Mouse (Mus musculus) CH12.LX (cell line): ENCODE measurements around the gene Taf5l. TPM values are rescaled to one million over a fixed set of nuclear protein-coding genes. Genes with fewer than 3 reads are reported as not detected.

Experiments
- DNase-seq: peaks from one replicate; pipeline ENCODE4 v3.0.0-alpha.2; 2013; ENCODE audit errors: extremely low read depth
- H3K27ac ChIP-seq: 2 replicates; pipeline ENCODE4 v1.5.1; 2012; ENCODE audit warnings: low read depth, mild to moderate bottlenecking, control low read depth, moderate library complexity; ENCODE audit not compliant: insufficient read depth
- H3K27me3 ChIP-seq: replicated peaks from 2 replicates; pipeline ENCODE3; 2012; ENCODE audit warnings: inconsistent platforms
- H3K36me3 ChIP-seq, 2 experiments: replicated peaks in 1 of 2; 2 replicates each; pipeline versions ENCODE3 to v1.6.1; 2012; ENCODE audit warnings: inconsistent platforms in 1 of 2, low read length in 1 of 2, mild to moderate bottlenecking in 1 of 2, mixed read lengths in 1 of 2, moderate library complexity in 1 of 2; ENCODE audit not compliant: control insufficient read depth in 1 of 2, insufficient read depth in 1 of 2
- H3K4me1 ChIP-seq, 2 experiments: 2 replicates each; pipeline ENCODE4 v1.6.1; 2012; ENCODE audit warnings: inconsistent platforms in 1 of 2, moderate library complexity in 1 of 2; ENCODE audit not compliant: insufficient read depth in 2 of 2, control insufficient read depth in 1 of 2
- H3K4me2 ChIP-seq: 2 replicates; pipeline ENCODE4 v1.6.1; 2012; ENCODE audit warnings: low read depth, mild to moderate bottlenecking, control low read depth; ENCODE audit not compliant: poor library complexity, insufficient read depth, severe bottlenecking
- H3K4me3 ChIP-seq, 3 experiments: fragments of 150-350 bp in 1 of 3; sonication (generic) in 1 of 3; replicated peaks in 1 of 3; 2 replicates each; pipeline versions ENCODE3 to v1.5.1; 2011 to 2012; ENCODE audit warnings: low read depth in 2 of 3, low read length in 2 of 3, mild to moderate bottlenecking in 2 of 3, moderate library complexity in 2 of 3, control low read depth in 1 of 3, improper control_type of control experiment in 1 of 3, inconsistent platforms in 1 of 3, mixed read lengths in 1 of 3; ENCODE audit not compliant: poor library complexity in 1 of 3
- H3K79me2 ChIP-seq: replicated peaks from 2 replicates; pipeline ENCODE4 v1.6.1; 2012; ENCODE audit warnings: mild to moderate bottlenecking, moderate library complexity; ENCODE audit not compliant: control insufficient read depth, poor library complexity, insufficient read depth, severe bottlenecking; ENCODE audit errors: extremely low read depth
- H3K9ac ChIP-seq: 2 replicates; pipeline ENCODE4 v1.6.1; 2012; ENCODE audit warnings: low read depth, mild to moderate bottlenecking, control low read depth, moderate library complexity; ENCODE audit not compliant: insufficient read depth
- H3K9me3 ChIP-seq: replicated peaks from 2 replicates; pipeline ENCODE3; 2012; ENCODE audit warnings: low read length, inconsistent platforms, mixed read lengths
- BHLHE40 ChIP-seq: IDR thresholded peaks from 2 replicates; pipeline ENCODE4 v1.6.1; 2011; ENCODE audit warnings: mild to moderate bottlenecking, low read depth, low read length, improper control_type of control experiment
- CHD1 ChIP-seq: IDR thresholded peaks from 2 replicates; pipeline ENCODE4 v1.6.1; 2012; ENCODE audit warnings: low read depth, low read length, improper control_type of control experiment, inconsistent platforms
- CHD2 ChIP-seq: IDR thresholded peaks from 2 replicates; pipeline ENCODE4 v1.6.1; 2011; ENCODE audit warnings: low read length, improper control_type of control experiment
- CTCF ChIP-seq, 2 experiments: IDR thresholded peaks in 1 of 2; conservative IDR thresholded peaks in 1 of 2; 2 replicates each; pipeline ENCODE4 v1.5.1; 2011 to 2012; ENCODE audit warnings: low read depth in 2 of 2, low read length in 2 of 2, improper control_type of control experiment in 1 of 2, inconsistent platforms in 1 of 2, mild to moderate bottlenecking in 1 of 2, moderate library complexity in 1 of 2
- E2F4 ChIP-seq: IDR thresholded peaks from 2 replicates; pipeline ENCODE4 v1.6.1; 2011; ENCODE audit warnings: low read depth, low read length, improper control_type of control experiment; ENCODE audit not compliant: insufficient replicate concordance
- ELF1 ChIP-seq: IDR thresholded peaks from 2 replicates; pipeline ENCODE4 v1.6.1; 2014; ENCODE audit warnings: low read depth, mild to moderate bottlenecking, inconsistent platforms, low read length, improper control_type of control experiment
- EP300 ChIP-seq: IDR thresholded peaks from 2 replicates; pipeline ENCODE4 v1.6.1; 2011; ENCODE audit warnings: low read length, improper control_type of control experiment
- ETS1 ChIP-seq: conservative IDR thresholded peaks from 2 replicates; pipeline ENCODE4 v1.6.1; 2012; ENCODE audit warnings: low read depth, mild to moderate bottlenecking, inconsistent platforms, low read length, improper control_type of control experiment, moderate library complexity
- GABPA ChIP-seq: IDR thresholded peaks from 2 replicates; pipeline ENCODE4 v1.6.1; 2012; ENCODE audit warnings: low read depth, low read length, improper control_type of control experiment, inconsistent platforms; ENCODE audit not compliant: insufficient replicate concordance
- HCFC1 ChIP-seq: IDR thresholded peaks from 2 replicates; pipeline ENCODE4 v1.6.1; 2012; ENCODE audit warnings: low read depth, mild to moderate bottlenecking, inconsistent platforms, low read length, improper control_type of control experiment
- IRF4 ChIP-seq: IDR thresholded peaks from 2 replicates; pipeline ENCODE4 v1.6.1; 2014; ENCODE audit warnings: low read depth, mild to moderate bottlenecking, inconsistent platforms, low read length, improper control_type of control experiment
- JUN ChIP-seq: IDR thresholded peaks from 2 replicates; pipeline ENCODE4 v1.6.1; 2011; ENCODE audit warnings: low read depth, mild to moderate bottlenecking, low read length, improper control_type of control experiment, moderate library complexity; ENCODE audit not compliant: insufficient read depth
- JUND ChIP-seq: conservative IDR thresholded peaks from 2 replicates; pipeline ENCODE4 v1.6.1; 2011; ENCODE audit warnings: low read depth, low read length, improper control_type of control experiment
- KAT2A ChIP-seq: IDR thresholded peaks from 2 replicates; pipeline ENCODE4 v1.6.1; 2012; ENCODE audit warnings: low read length, improper control_type of control experiment, inconsistent platforms; ENCODE audit not compliant: insufficient replicate concordance
- MAFK ChIP-seq: IDR thresholded peaks from 2 replicates; pipeline ENCODE4 v1.6.1; 2011; ENCODE audit warnings: low read length, improper control_type of control experiment; ENCODE audit not compliant: insufficient replicate concordance
- MAX ChIP-seq: IDR thresholded peaks from 2 replicates; pipeline ENCODE4 v1.6.1; 2011; ENCODE audit warnings: low read length, improper control_type of control experiment
- MAZ ChIP-seq: IDR thresholded peaks from 2 replicates; pipeline ENCODE4 v1.6.1; 2012; ENCODE audit warnings: low read depth, mild to moderate bottlenecking, inconsistent platforms, low read length, improper control_type of control experiment, moderate library complexity
- MEF2A ChIP-seq: IDR thresholded peaks from 2 replicates; pipeline ENCODE4 v1.6.1; 2014; ENCODE audit warnings: low read depth, mild to moderate bottlenecking, inconsistent platforms, low read length, improper control_type of control experiment, borderline replicate concordance
- MXI1 ChIP-seq: IDR thresholded peaks from 2 replicates; pipeline ENCODE4 v1.6.1; 2011; ENCODE audit warnings: mild to moderate bottlenecking, low read depth, low read length, improper control_type of control experiment
- MYC ChIP-seq: IDR thresholded peaks from 2 replicates; pipeline ENCODE4 v1.6.1; 2011; ENCODE audit warnings: low read depth, mild to moderate bottlenecking, improper control_type of control experiment, low read length
- NELFE ChIP-seq: IDR thresholded peaks from 2 replicates; pipeline ENCODE4 v1.6.1; 2011; ENCODE audit warnings: low read depth, low read length, improper control_type of control experiment
- NRF1 ChIP-seq: IDR thresholded peaks from 2 replicates; pipeline ENCODE4 v1.6.1; 2014; ENCODE audit warnings: low read depth, mild to moderate bottlenecking, inconsistent platforms, low read length, improper control_type of control experiment, moderate library complexity
- PAX5 ChIP-seq: IDR thresholded peaks from 2 replicates; pipeline ENCODE4 v1.6.1; 2012; ENCODE audit warnings: low read length, inconsistent platforms, mixed read lengths
- POLR2A ChIP-seq: IDR thresholded peaks from 2 replicates; pipeline ENCODE4 v1.6.1; 2011; ENCODE audit warnings: low read depth, mild to moderate bottlenecking, improper control_type of control experiment, low read length
- POLR2AphosphoS2 ChIP-seq: IDR thresholded peaks from 2 replicates; pipeline ENCODE4 v1.6.1; 2011; ENCODE audit warnings: low read depth, low read length, improper control_type of control experiment
- RAD21 ChIP-seq: IDR thresholded peaks from 2 replicates; pipeline ENCODE4 v1.6.1; 2011; ENCODE audit warnings: low read depth, mild to moderate bottlenecking, low read length, improper control_type of control experiment, moderate library complexity
- RCOR1 ChIP-seq: conservative IDR thresholded peaks from 2 replicates; pipeline ENCODE4 v1.6.1; 2012; ENCODE audit warnings: low read depth, mild to moderate bottlenecking, inconsistent platforms, low read length, improper control_type of control experiment
- SIN3A ChIP-seq: IDR thresholded peaks from 2 replicates; pipeline ENCODE4 v1.6.1; 2012; ENCODE audit warnings: low read length, improper control_type of control experiment, inconsistent platforms
- SMC3 ChIP-seq: IDR thresholded peaks from 2 replicates; pipeline ENCODE4 v1.6.1; 2011; ENCODE audit warnings: low read depth, low read length, improper control_type of control experiment
- TBP ChIP-seq: conservative IDR thresholded peaks from 2 replicates; pipeline ENCODE4 v1.6.1; 2011; ENCODE audit warnings: low read depth, low read length, improper control_type of control experiment
- TCF12 ChIP-seq: IDR thresholded peaks from 2 replicates; pipeline ENCODE4 v1.6.1; 2014; ENCODE audit warnings: low read depth, mild to moderate bottlenecking, inconsistent platforms, low read length, improper control_type of control experiment
- UBTF ChIP-seq: IDR thresholded peaks from 2 replicates; pipeline ENCODE4 v1.6.1; 2012; ENCODE audit warnings: low read depth, mild to moderate bottlenecking, inconsistent platforms, low read length, improper control_type of control experiment, moderate library complexity
- USF1 ChIP-seq: IDR thresholded peaks from 2 replicates; pipeline ENCODE4 v1.6.1; 2014; ENCODE audit warnings: low read depth, mild to moderate bottlenecking, inconsistent platforms, low read length, improper control_type of control experiment
- USF2 ChIP-seq: conservative IDR thresholded peaks from 2 replicates; pipeline ENCODE4 v1.6.1; 2011; ENCODE audit warnings: low read depth, low read length, improper control_type of control experiment
- ZC3H11A ChIP-seq: IDR thresholded peaks from 2 replicates; pipeline ENCODE4 v1.6.1; 2012; ENCODE audit warnings: low read depth, mild to moderate bottlenecking, inconsistent platforms, low read length, improper control_type of control experiment
- ZKSCAN1 ChIP-seq: IDR thresholded peaks from 2 replicates; pipeline ENCODE4 v1.6.1; 2012; ENCODE audit warnings: low read depth, inconsistent platforms, low read length, improper control_type of control experiment, borderline replicate concordance
- ZMIZ1 ChIP-seq: IDR thresholded peaks from 2 replicates; pipeline ENCODE4 v1.6.1; 2012; ENCODE audit warnings: low read depth, mild to moderate bottlenecking, inconsistent platforms, low read length, improper control_type of control experiment
- ZNF384 ChIP-seq: IDR thresholded peaks from 2 replicates; pipeline ENCODE4 v1.6.1; 2012; ENCODE audit warnings: low read depth, low read length, improper control_type of control experiment, inconsistent platforms
- dilution Hi-C: fragments of 300-500 bp; cut with MboI; formaldehyde crosslinking; loops from 2 replicates; pipeline ENCODE4 v1.14.3; 2020; ENCODE audit warnings: low sequenced_read_pairs; ENCODE audit not compliant: extremely low pct_unique_long_range_greater_than_20kb, extremely low pct_ligation_motif_present
- in situ Hi-C: fragments of 300-500 bp; cut with MboI; formaldehyde crosslinking; loops from 3 replicates; pipeline ENCODE4 v1.14.3; 2019; ENCODE audit warnings: low sequenced_read_pairs, low pct_ligation_motif_present, low pct_unique_long_range_greater_than_20kb, mixed read lengths
- polyA plus RNA-seq: library from polyadenylated mRNA; unstranded; fragments of >175 nt; gene quantifications from 2 replicates; pipeline ENCODE4 v1.2.1, GENCODE M21; 2012; ENCODE audit warnings: low read depth; ENCODE audit not compliant: insufficient read length
- total RNA-seq, 2 experiments: library from RNA; depleted of rRNA; stranded (reverse); fragments of 300-350 nt in 1 of 2; fragments of >200 nt in 1 of 2; gene quantifications; 2 replicates each; pipeline ENCODE4 v1.2.3; 2012 to 2014

Taf5l gene
- total and polyA plus RNA-seq, 3 experiments = 54.2 to 75.8 (median 63.0) TPM

GRCm38 (mm10) chr8:123948942-123949685 is 72.1 kb downstream of the Taf5l start, which contains the start of gene Nup133:
Gene Nup133 (minus strand): TSS chr8:123949265.
- in situ Hi-C loops = no loop called here
- peaks cover 13 to 51% of the 10 kb centered on the region in 2 experiments for H3K36me3 ChIP-seq

More at GRCm38 (mm10) chr8:123948942-123949685, 72.1 kb downstream of the Taf5l start, which contains the start of gene Nup133:
- peak within 1 kb of the TSS; percentile 96 for H3K4me2 ChIP-seq
- peak; percentile 84 for TF ChIP-seq MAX
- TF ChIP-seq PAX5 = no peak
- peak; percentile 91 for TF ChIP-seq E2F4
- TF ChIP-seq ZMIZ1 = peak; percentile 47; the same call in 1 of the 2 replicates
- peak; percentile 96 for TF ChIP-seq HCFC1
- peak; percentile 83 for TF ChIP-seq MEF2A
- TF ChIP-seq NELFE = peak; percentile 74
- peak; percentile 58; the same call in 1 of the 2 replicates for TF ChIP-seq ZKSCAN1
- TF ChIP-seq MYC = peak; percentile 86
- no peak for TF ChIP-seq JUN
- no peak for TF ChIP-seq CHD1
- peak; percentile 93 for TF ChIP-seq KAT2A
- no peak for TF ChIP-seq UBTF
- TF ChIP-seq ZC3H11A = peak; percentile 9; the same call in 1 of the 2 replicates
- TF ChIP-seq USF1 = no peak
- no peak for TF ChIP-seq RCOR1
- no peak for TF ChIP-seq USF2
- TF ChIP-seq MAFK = no peak
- peak; percentile 88 for TF ChIP-seq ELF1
- TF ChIP-seq RAD21 = no peak
- TF ChIP-seq POLR2AphosphoS2 = peak; percentile 39; the same call in 1 of the 2 replicates
- TF ChIP-seq TBP = peak; percentile 63; the same call in 1 of the 2 replicates
- TF ChIP-seq MAZ = peak; percentile 98
- TF ChIP-seq TCF12 = peak; percentile 84
- TF ChIP-seq MXI1 = peak; percentile 96
- TF ChIP-seq IRF4 = peak; percentile 94
- TF ChIP-seq JUND = no peak
- peak; percentile 80; the same call in 1 of the 2 replicates for TF ChIP-seq GABPA
- peak; percentile 94 for TF ChIP-seq CHD2
- peak; percentile 60 for TF ChIP-seq NRF1
- TF ChIP-seq ETS1 = no peak; the same call in 1 of the 2 replicates
- peak; percentile 36; the same call in 1 of the 2 replicates for TF ChIP-seq BHLHE40
- TF ChIP-seq SIN3A = peak; percentile 99
- TF ChIP-seq ZNF384 = peak; percentile 33; the same call in 1 of the 2 replicates
- peak; percentile 85 for TF ChIP-seq POLR2A
- TF ChIP-seq EP300 = no peak
- no peak for TF ChIP-seq CTCF (conservative IDR thresholded peaks at IDR 0.05 in 1 of 2, IDR thresholded peaks at IDR 0.05 in 1 of 2; ENCODE audit: low read depth in 2 of 2, low read length in 2 of 2)
- no peak for TF ChIP-seq SMC3
- H3K27me3 ChIP-seq = no peaks in the 10 kb centered on the region
- H3K27ac ChIP-seq = no peak within 1 kb of the TSS; the same call in 1 of the 2 replicates
- H3K9me3 ChIP-seq = no peaks in the 10 kb centered on the region
- H3K4me1 ChIP-seq = peaks cover 2 to 22% of the 10 kb centered on the region in 2 experiments; a peak in 2 of 4 replicates
- H3K4me3 ChIP-seq = peak within 1 kb of the TSS; percentile 95 to 99 (median 98)
- DNase-seq = peak; percentile 99
- H3K9ac ChIP-seq = peak within 1 kb of the TSS; percentile 85
- peaks cover 12% of the 10 kb centered on the region for H3K79me2 ChIP-seq
- dilution Hi-C loops = no loop called here
